Mouse (Mus musculus) liver, adult 2 months (tissue): Measurements from ENCODE around the gene Smyd4. TPM values are rescaled to one million over a fixed set of nuclear protein-coding genes. Genes with fewer than 3 reads are reported as not detected.

ENCODE experiments used
- DNase-seq: peaks from one replicate; pipeline ENCODE4 v3.0.0-alpha.2; 2011; ENCODE audit warnings: low read depth, low spot score; ENCODE audit errors: extremely low read depth
- H3K27ac ChIP-seq: fragments of 200-500 bp; replicated peaks from 2 replicates; pipeline ENCODE4 v1.5.1; 2012; ENCODE audit warnings: low read depth, mild to moderate bottlenecking, control low read depth, inconsistent platforms, low read length; ENCODE audit not compliant: insufficient read depth
- H3K27me3 ChIP-seq: fragments of 200-500 bp; 2 replicates; pipeline ENCODE4 v1.6.1; 2012; ENCODE audit warnings: mild to moderate bottlenecking, moderate library complexity, low read length, inconsistent platforms; ENCODE audit not compliant: control insufficient read depth, insufficient read depth
- H3K36me3 ChIP-seq: fragments of 200-500 bp; 2 replicates; pipeline ENCODE4 v1.6.1; 2012; ENCODE audit warnings: low read length, inconsistent platforms; ENCODE audit not compliant: control insufficient read depth, insufficient read depth
- H3K4me1 ChIP-seq: fragments of 200-500 bp; 2 replicates; pipeline ENCODE4 v1.6.1; 2011; ENCODE audit warnings: low read length; ENCODE audit not compliant: control insufficient read depth, insufficient read depth
- H3K4me3 ChIP-seq: fragments of 200-500 bp; 2 replicates; pipeline ENCODE4 v1.5.1; 2011; ENCODE audit warnings: low read depth, mild to moderate bottlenecking, control low read depth, low read length, moderate library complexity; ENCODE audit not compliant: insufficient read depth
- H3K79me2 ChIP-seq: fragments of 200-500 bp; 2 replicates; pipeline ENCODE4 v1.6.1; 2012; ENCODE audit warnings: inconsistent platforms, mild to moderate bottlenecking, low read length, moderate library complexity; ENCODE audit not compliant: control insufficient read depth, insufficient read depth
- H3K9ac ChIP-seq: fragments of 200-500 bp; 2 replicates; pipeline ENCODE4 v1.6.1; 2012; ENCODE audit warnings: low read depth, mild to moderate bottlenecking, control low read depth, inconsistent platforms, low read length
- CTCF ChIP-seq: fragments of 200-500 bp; IDR thresholded peaks from 2 replicates; pipeline ENCODE4 v1.5.1; 2011; ENCODE audit warnings: low read depth, low read length, control low read depth
- POLR2A ChIP-seq: fragments of 200-500 bp; IDR thresholded peaks from 2 replicates; pipeline ENCODE4 v1.6.1; 2011; ENCODE audit warnings: low read length, control low read depth; ENCODE audit not compliant: insufficient read depth; ENCODE audit errors: extremely low read depth
- WGBS: fragments of 180-500 bp; shearing (Covaris S2); methylation state at CpG from one replicate; pipeline ENCODE4 v1.1.7; 2018; 5-methylcytosine and 5-hydroxymethylcytosine counted together
- polyA plus RNA-seq: library from polyadenylated mRNA; depleted of rRNA; stranded (reverse); fragments of >200 nt; gene quantifications from 2 replicates; pipeline ENCODE4 v1.2.3, GENCODE M21; 2012
- total RNA-seq: library from RNA; depleted of rRNA; stranded (reverse); fragments of >200 nt; gene quantifications from 2 replicates; pipeline ENCODE4 v1.2.3, GENCODE M21; 2014

The Smyd4 gene
- total and polyA plus RNA-seq, 2 experiments, result 1.1 to 1.8 TPM

- Histone ChIP-seq H3K9ac (no peak overlapping the region), H3K27me3 (no peaks in the 10 kb centered on the region), H3K4me1 (peaks cover 2% of the 10 kb centered on the region; the same call in 1 of the 2 replicates), H3K27ac (peak overlapping the region; percentile 48; the same call in 1 of the 2 replicates), H3K4me3 (no peak overlapping the region), H3K79me2 (peaks cover 8% of the 10 kb centered on the region; the same call in 1 of the 2 replicates), H3K36me3 (peaks cover 19% of the 10 kb centered on the region)
- DNase-seq, result no peak
- TF ChIP-seq POLR2A, result no peak
- TF ChIP-seq CTCF, result no peak
- 83% methylated on average over 14 of the region's 14 CpGs for WGBS
Measured at GRCm38 (mm10) chr11:75340076-75340475, 8.2 kb upstream of the Smyd4 start.

- peaks cover 2% of the 10 kb centered on the region; the same call in 1 of the 2 replicates for H3K4me1 ChIP-seq
- H3K4me3 ChIP-seq, result no peak overlapping the region
- H3K27ac ChIP-seq, result no peak overlapping the region
- TF ChIP-seq CTCF, result no peak
- no peak for TF ChIP-seq POLR2A
- DNase-seq, result no peak
- 92% methylated on average over 12 of the region's 12 CpGs for WGBS
- no peaks in the 10 kb centered on the region for H3K27me3 ChIP-seq
- peaks cover 19% of the 10 kb centered on the region for H3K36me3 ChIP-seq
- H3K79me2 ChIP-seq, result peaks cover 11% of the 10 kb centered on the region; the same call in 1 of the 2 replicates
- H3K9ac ChIP-seq, result no peak overlapping the region
Measured at GRCm38 (mm10) chr11:75340698-75341345, 7.4 kb upstream of the Smyd4 start.

GRCm38 (mm10) chr11:75343096-75343495 is 5.1 kb upstream of the Smyd4 start:
- Histone ChIP-seq H3K4me3 (no peak overlapping the region), H3K36me3 (peaks cover 13% of the 10 kb centered on the region), H3K79me2 (peaks cover 12% of the 10 kb centered on the region; the same call in 1 of the 2 replicates), H3K27ac (no peak overlapping the region), H3K27me3 (no peaks in the 10 kb centered on the region), H3K4me1 (peaks cover 2% of the 10 kb centered on the region; the same call in 1 of the 2 replicates), H3K9ac (no peak overlapping the region)
- TF ChIP-seq POLR2A, result no peak
- no peak for TF ChIP-seq CTCF
- 94% methylated on average over 2 of the region's 2 CpGs for WGBS
- no peak for DNase-seq

GRCm38 (mm10) chr11:75344163-75344562 is 4.1 kb upstream of the Smyd4 start:
- DNase-seq, result peak; percentile 19
- Histone ChIP-seq H3K36me3 (peaks cover 12% of the 10 kb centered on the region), H3K4me1 (peaks cover 2% of the 10 kb centered on the region; the same call in 1 of the 2 replicates), H3K27me3 (no peaks in the 10 kb centered on the region), H3K27ac (no peak overlapping the region), H3K79me2 (peaks cover 12% of the 10 kb centered on the region; the same call in 1 of the 2 replicates), H3K4me3 (no peak overlapping the region), H3K9ac (no peak overlapping the region)
- 52% methylated on average over 2 of the region's 2 CpGs for WGBS
- TF ChIP-seq CTCF (no peak), POLR2A (no peak)

GRCm38 (mm10) chr11:75344716-75345115 is 3.5 kb upstream of the Smyd4 start:
- Histone ChIP-seq H3K4me1 (peaks cover 2% of the 10 kb centered on the region; the same call in 1 of the 2 replicates), H3K9ac (no peak overlapping the region), H3K36me3 (peaks cover 9% of the 10 kb centered on the region), H3K79me2 (peaks cover 12% of the 10 kb centered on the region; the same call in 1 of the 2 replicates), H3K27ac (peak overlapping the region; percentile 14; the same call in 1 of the 2 replicates), H3K27me3 (no peaks in the 10 kb centered on the region), H3K4me3 (no peak overlapping the region)
- no peak for DNase-seq
- 84% methylated on average over 5 of the region's 5 CpGs for WGBS
- TF ChIP-seq POLR2A (no peak), CTCF (no peak)
